Mouse (Mus musculus) lung, embryonic 14.5 days (tissue): Measurements from ENCODE around the gene Ndrg4. TPM values are rescaled to one million over a fixed set of nuclear protein-coding genes. Genes with fewer than 3 reads are reported as not detected.
A peak's percentile ranks its signal among the peaks of the same experiment; 100 is the strongest.

Experiments
- ATAC-seq: fragments of 200-750 bp; cut with Nextera tagmentation; 2 replicates; pipeline ENCODE4 v1.8.0; 2017; ENCODE audit warnings: mild to moderate bottlenecking, moderate TSS enrichment, moderate library complexity; ENCODE audit not compliant: insufficient read depth
- DNase-seq: peaks from one replicate; pipeline ENCODE4 v3.0.0-alpha.2; 2015
- H3K27ac ChIP-seq: fragments of 300-500 bp; sonication (generic); 2 replicates; pipeline ENCODE4 v1.5.1; 2014; ENCODE audit warnings: low read depth, mild to moderate bottlenecking, moderate library complexity
- H3K27me3 ChIP-seq: fragments of 300-500 bp; sonication (generic); 2 replicates; pipeline ENCODE4 v1.6.1; 2014; ENCODE audit warnings: low read length, control low read depth; ENCODE audit not compliant: insufficient read depth
- H3K36me3 ChIP-seq: fragments of 300-500 bp; sonication (generic); 2 replicates; pipeline ENCODE4 v1.6.1; 2014; ENCODE audit warnings: control low read depth; ENCODE audit not compliant: insufficient read depth
- H3K4me1 ChIP-seq: fragments of 300-500 bp; sonication (generic); 2 replicates; pipeline ENCODE4 v1.6.1; 2014; ENCODE audit warnings: antibody characterized with exemption, control low read depth; ENCODE audit not compliant: insufficient read depth
- H3K4me2 ChIP-seq: fragments of 300-500 bp; sonication (generic); 2 replicates; pipeline ENCODE4 v1.6.1; 2014; ENCODE audit warnings: mild to moderate bottlenecking
- H3K4me3 ChIP-seq: fragments of 300-500 bp; sonication (generic); 2 replicates; pipeline ENCODE4 v1.5.1; 2014; ENCODE audit warnings: low read depth, low read length
- H3K9ac ChIP-seq: fragments of 300-500 bp; sonication (generic); 2 replicates; pipeline ENCODE4 v1.6.1; 2014
- H3K9me3 ChIP-seq: fragments of 300-500 bp; sonication (generic); 2 replicates; pipeline ENCODE4 v1.6.1; 2016; ENCODE audit warnings: low read depth, low read length, control low read depth
- CTCF ChIP-seq: IDR thresholded peaks from 2 replicates; pipeline ENCODE4 v1.5.1; 2016; ENCODE audit warnings: antibody characterized with exemption, low read depth
- WGBS: fragments of 180-500 bp; shearing (Covaris S2); extraction: QIAGEN DNeasy Blood & Tissue Kit; methylation state at CpG from one replicate; pipeline ENCODE4 v1.1.7; 2014; 5-methylcytosine and 5-hydroxymethylcytosine counted together
- polyA plus RNA-seq: library from polyadenylated mRNA; unstranded; fragments of >200 nt; fragmentation: Nextera tagmentation; extraction: Ambion mirVana; gene quantifications from 2 replicates; pipeline ENCODE4 v1.2.1, GENCODE M21; 2014

Ndrg4 gene
- 11.4 and 14.6 TPM in 2 replicates for polyA plus RNA-seq

- Histone ChIP-seq H3K9me3 (no peaks in the 10 kb centered on the region), H3K4me3 (peak within 1 kb of the TSS; percentile 53), H3K9ac (peak within 1 kb of the TSS; percentile 44), H3K36me3 (no peaks in the 10 kb centered on the region), H3K27ac (no peak within 1 kb of the TSS), H3K27me3 (peaks cover 54% of the 10 kb centered on the region), H3K4me2 (peak within 1 kb of the TSS; percentile 94), H3K4me1 (no peaks in the 10 kb centered on the region)
- TF ChIP-seq CTCF = no peak
- WGBS = 21% methylated on average over 9 of the region's 9 CpGs
- ATAC-seq = no peak
- DNase-seq = no peak
These were observed at the start of gene Ndrg4 for GRCm38 (mm10) chr8:95676631-95677030. Gene Ndrg4 (plus strand): TSS chr8:95676980.

GRCm38 (mm10) chr8:95632840-95633239, 43.9 kb upstream of the Ndrg4 start:
- WGBS = 81% methylated on average over 6 of the region's 6 CpGs

GRCm38 (mm10) chr8:95633262-95634062, 43.3 kb upstream of the Ndrg4 start, which contains the start of gene Gins3:
Gene Gins3 (plus strand): TSS chr8:95633453.
- H3K27ac ChIP-seq = peak within 1 kb of the TSS; percentile 63
- under 1% methylated on average over 52 of the region's 52 CpGs for WGBS
- DNase-seq = peak; percentile 98
- peak within 1 kb of the TSS; percentile 87 for H3K4me3 ChIP-seq
- peaks cover 6% of the 10 kb centered on the region; the same call in 1 of the 2 replicates for H3K36me3 ChIP-seq
- H3K9ac ChIP-seq = peak within 1 kb of the TSS; percentile 79
- no peaks in the 10 kb centered on the region for H3K4me1 ChIP-seq
- TF ChIP-seq CTCF = no peak
- peak within 1 kb of the TSS; percentile 75 for H3K4me2 ChIP-seq
- H3K27me3 ChIP-seq = no peaks in the 10 kb centered on the region
- no peaks in the 10 kb centered on the region for H3K9me3 ChIP-seq
- peak; percentile 96 for ATAC-seq

More at GRCm38 (mm10) chr8:95632840-95633239, 43.9 kb upstream of the Ndrg4 start:
- H3K36me3 ChIP-seq = peaks cover 4% of the 10 kb centered on the region; the same call in 1 of the 2 replicates
- no peak overlapping the region for H3K27ac ChIP-seq
- no peaks in the 10 kb centered on the region for H3K4me1 ChIP-seq
- H3K27me3 ChIP-seq = no peaks in the 10 kb centered on the region
- no peak for TF ChIP-seq CTCF
- ATAC-seq = peak; percentile 23; the same call in 1 of the 2 replicates
- H3K4me2 ChIP-seq = peak overlapping the region; percentile 75
- no peaks in the 10 kb centered on the region for H3K9me3 ChIP-seq
- peak overlapping the region; percentile 87 for H3K4me3 ChIP-seq
- DNase-seq = no peak
- no peak overlapping the region for H3K9ac ChIP-seq

GRCm38 (mm10) chr8:95634063-95634340, 42.8 kb upstream of the Ndrg4 start:
- no peaks in the 10 kb centered on the region for H3K27me3 ChIP-seq
- ATAC-seq = no peak
- no peak for TF ChIP-seq CTCF

GRCm38 (mm10) chr8:95644942-95645341, 31.8 kb upstream of the Ndrg4 start:
- WGBS = 66% methylated on average over 2 of the region's 2 CpGs
- H3K9ac ChIP-seq = no peak overlapping the region
- ATAC-seq (no peak), DNase-seq (peak; percentile 59)
- no peak overlapping the region for H3K4me2 ChIP-seq
- no peaks in the 10 kb centered on the region for H3K9me3 ChIP-seq
- H3K36me3 ChIP-seq = peaks cover 11% of the 10 kb centered on the region
- no peak overlapping the region for H3K27ac ChIP-seq
- H3K4me3 ChIP-seq = no peak overlapping the region
- TF ChIP-seq CTCF = no peak
- no peaks in the 10 kb centered on the region for H3K4me1 ChIP-seq
- no peaks in the 10 kb centered on the region for H3K27me3 ChIP-seq

More at GRCm38 (mm10) chr8:95634063-95634340, 42.8 kb upstream of the Ndrg4 start:
- Histone ChIP-seq H3K9ac (peak overlapping the region; percentile 79), H3K36me3 (peaks cover 6% of the 10 kb centered on the region; the same call in 1 of the 2 replicates), H3K9me3 (no peaks in the 10 kb centered on the region), H3K4me3 (peak overlapping the region; percentile 87), H3K4me2 (peak overlapping the region; percentile 75), H3K27ac (no peak overlapping the region), H3K4me1 (no peaks in the 10 kb centered on the region)
- no peak for DNase-seq
- 2% methylated on average over 6 of the region's 6 CpGs for WGBS

GRCm38 (mm10) chr8:95648251-95648650, 28.5 kb upstream of the Ndrg4 start:
- no peak for ATAC-seq
- 84% methylated on average over 3 of the region's 3 CpGs for WGBS
- Histone ChIP-seq H3K4me1 (no peaks in the 10 kb centered on the region), H3K27ac (no peak overlapping the region), H3K36me3 (peaks cover 11% of the 10 kb centered on the region), H3K9ac (no peak overlapping the region), H3K9me3 (no peaks in the 10 kb centered on the region), H3K27me3 (no peaks in the 10 kb centered on the region), H3K4me3 (no peak overlapping the region), H3K4me2 (no peak overlapping the region)
- no peak for TF ChIP-seq CTCF
- DNase-seq = no peak

- no peak overlapping the region for H3K9ac ChIP-seq
- whole genome bisulfite sequencing = 64% methylated on average over 5 of the region's 5 CpGs
- no peaks in the 10 kb centered on the region for H3K36me3 ChIP-seq
- no peaks in the 10 kb centered on the region for H3K4me1 ChIP-seq
- no peaks in the 10 kb centered on the region for H3K9me3 ChIP-seq
- TF ChIP-seq CTCF = no peak
- ATAC-seq = no peak
- H3K4me3 ChIP-seq = no peak overlapping the region
- H3K4me2 ChIP-seq = no peak overlapping the region
- no peaks in the 10 kb centered on the region for H3K27me3 ChIP-seq
- peak; percentile 24 for DNase-seq
- H3K27ac ChIP-seq = no peak overlapping the region
These were observed 23.4 kb upstream of the Ndrg4 start for GRCm38 (mm10) chr8:95653351-95653750.
